Mouse (Mus musculus) neural tube, embryonic 13.5 days (tissue): ENCODE measurements around the gene Sgcg. TPM values are rescaled to one million over a fixed set of nuclear protein-coding genes. Genes with fewer than 3 reads are reported as not detected.
A peak's percentile ranks its signal among the peaks of the same experiment; 100 is the strongest.

Experiments
- ATAC-seq: fragments of 200-750 bp; cut with Nextera tagmentation; 2 replicates; pipeline ENCODE4 v1.8.0; 2017; ENCODE audit warnings: low read depth, mild to moderate bottlenecking, moderate TSS enrichment, moderate library complexity
- H3K27ac ChIP-seq: fragments of 300-500 bp; sonication (generic); replicated peaks from 2 replicates; pipeline ENCODE4 v1.5.1; 2015; ENCODE audit warnings: moderate library complexity, mild to moderate bottlenecking, inconsistent platforms
- H3K27me3 ChIP-seq: fragments of 300-500 bp; sonication (generic); 2 replicates; pipeline ENCODE4 v1.6.1; 2015; ENCODE audit warnings: mild to moderate bottlenecking, inconsistent platforms
- H3K36me3 ChIP-seq: fragments of 300-500 bp; sonication (generic); 2 replicates; pipeline ENCODE4 v1.6.1; 2015; ENCODE audit warnings: mild to moderate bottlenecking, inconsistent platforms
- H3K4me1 ChIP-seq: fragments of 300-500 bp; sonication (generic); replicated peaks from 2 replicates; pipeline ENCODE4 v1.6.1; 2015; ENCODE audit warnings: inconsistent platforms
- H3K4me2 ChIP-seq: fragments of 300-500 bp; sonication (generic); 2 replicates; pipeline ENCODE4 v1.6.1; 2015; ENCODE audit warnings: inconsistent platforms, mild to moderate bottlenecking, moderate library complexity
- H3K4me3 ChIP-seq: fragments of 300-500 bp; sonication (generic); 2 replicates; pipeline ENCODE4 v1.5.1; 2015; ENCODE audit warnings: mild to moderate bottlenecking, inconsistent platforms
- H3K9ac ChIP-seq: fragments of 300-500 bp; sonication (generic); 2 replicates; pipeline ENCODE4 v1.6.1; 2015; ENCODE audit warnings: moderate library complexity, mild to moderate bottlenecking, inconsistent platforms
- H3K9me3 ChIP-seq: fragments of 300-500 bp; sonication (generic); 2 replicates; pipeline ENCODE4 v1.6.1; 2016; ENCODE audit warnings: inconsistent platforms
- WGBS: fragments of 180-500 bp; shearing (Covaris S2); methylation state at CpG from one replicate; pipeline ENCODE4 v1.1.7; 2015; 5-methylcytosine and 5-hydroxymethylcytosine counted together
- polyA plus RNA-seq: library from polyadenylated mRNA; unstranded; fragments of >200 nt; fragmentation: Nextera tagmentation; extraction: Ambion mirVana; gene quantifications from 2 replicates; pipeline ENCODE4 v1.2.1, GENCODE M21; 2015

The Sgcg gene
- polyA plus RNA-seq, 1 experiment from 2014 or later: 0.67 TPM

DNA sequence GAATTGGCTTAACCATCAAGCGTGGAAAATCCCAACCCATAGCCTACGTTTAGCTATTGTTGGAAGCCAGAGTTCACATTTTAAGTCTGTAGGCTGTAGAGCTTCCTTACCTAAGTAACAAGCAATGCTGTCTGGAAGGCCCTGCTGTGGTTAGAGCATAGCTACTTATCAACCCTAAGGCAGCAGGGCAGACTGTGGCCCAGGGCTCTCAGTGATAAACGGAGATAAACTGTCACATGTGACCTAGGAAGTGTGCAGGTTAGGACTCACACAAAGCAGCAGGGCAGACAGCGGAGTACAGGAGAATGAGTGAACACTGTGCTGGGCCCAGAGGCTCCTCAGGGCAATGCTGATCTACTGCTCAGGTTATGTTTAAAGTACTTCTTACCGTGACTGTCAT is 28.5 kb downstream of the Sgcg start:
- H3K9ac ChIP-seq: no peak overlapping the region
- H3K27ac ChIP-seq: no peak overlapping the region
- no peak overlapping the region for H3K4me2 ChIP-seq
- H3K36me3 ChIP-seq: no peaks in the 10 kb centered on the region
- no peak for ATAC-seq
- no peak overlapping the region for H3K4me3 ChIP-seq
- H3K4me1 ChIP-seq: no peaks in the 10 kb centered on the region
- no peaks in the 10 kb centered on the region for H3K27me3 ChIP-seq
- WGBS: 90% methylated on average over 5 of the region's 5 CpGs
- H3K9me3 ChIP-seq: no peaks in the 10 kb centered on the region

DNA sequence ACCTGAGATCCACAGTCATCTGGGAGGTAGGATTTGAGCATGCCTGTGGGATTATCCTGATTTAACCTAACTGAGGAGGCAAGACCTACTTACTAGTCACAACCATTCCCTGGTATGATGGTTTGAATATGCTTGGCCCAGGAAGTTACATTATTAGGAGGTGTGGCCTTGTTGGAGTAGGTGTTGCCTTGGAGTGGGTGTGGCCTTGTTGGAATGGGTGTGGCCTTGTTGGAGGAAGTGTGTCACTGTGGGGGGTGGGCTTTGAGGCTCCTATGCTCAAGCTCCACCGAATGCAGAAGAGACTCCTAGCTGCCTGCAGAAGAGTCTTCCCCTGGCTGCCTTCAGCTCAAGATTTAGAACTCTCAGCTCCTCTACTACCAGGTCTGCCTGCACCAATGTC is 32.1 kb downstream of the Sgcg start:
- no peak overlapping the region for H3K27ac ChIP-seq
- no peaks in the 10 kb centered on the region; the same call in 1 of the 2 replicates for H3K4me1 ChIP-seq
- H3K9ac ChIP-seq: no peak overlapping the region
- H3K9me3 ChIP-seq: no peaks in the 10 kb centered on the region
- no peak overlapping the region for H3K4me2 ChIP-seq
- ATAC-seq: no peak
- no peaks in the 10 kb centered on the region for H3K27me3 ChIP-seq
- no peaks in the 10 kb centered on the region for H3K36me3 ChIP-seq
- no peak overlapping the region for H3K4me3 ChIP-seq
- WGBS: 70% methylated on average over 1 of the region's 1 CpGs

DNA sequence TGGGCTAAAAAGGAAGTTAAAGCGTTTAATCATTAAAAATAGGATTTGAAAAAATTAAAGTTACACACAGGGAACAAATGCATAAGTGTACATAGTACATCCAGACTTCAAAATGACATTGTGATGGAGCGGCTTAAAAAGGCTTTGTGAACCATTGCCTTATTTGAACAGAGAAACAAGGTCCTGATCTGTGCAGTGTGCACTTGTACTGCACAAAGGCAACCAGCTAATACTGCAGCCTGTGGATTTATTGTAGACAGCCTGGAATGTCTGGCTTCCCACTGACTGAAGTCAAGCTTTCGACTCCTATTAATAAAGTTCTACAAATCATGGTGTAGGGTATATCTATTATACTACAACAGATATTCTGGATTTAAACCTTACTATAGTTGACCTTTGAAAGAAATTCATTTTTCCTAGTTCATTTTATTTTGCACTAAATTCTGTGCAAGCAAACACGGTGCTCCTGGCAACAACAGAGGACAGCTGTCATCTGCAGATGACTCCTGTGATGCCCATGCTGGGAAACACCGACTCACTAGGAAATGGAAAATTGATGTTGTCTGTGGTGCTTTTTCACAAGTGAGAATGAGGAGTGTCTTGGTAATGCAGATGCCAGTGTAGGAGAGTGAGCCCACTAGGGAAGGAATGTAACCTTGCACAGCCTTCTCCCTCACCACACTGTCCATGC is 33.8 kb downstream of the Sgcg start:
- no peaks in the 10 kb centered on the region; the same call in 1 of the 2 replicates for H3K4me1 ChIP-seq
- H3K27ac ChIP-seq: no peak overlapping the region
- no peaks in the 10 kb centered on the region for H3K36me3 ChIP-seq
- ATAC-seq: no peak
- H3K9ac ChIP-seq: no peak overlapping the region
- no peaks in the 10 kb centered on the region for H3K9me3 ChIP-seq
- 77% methylated on average over 5 of the region's 5 CpGs for WGBS
- H3K4me3 ChIP-seq: no peak overlapping the region
- no peak overlapping the region for H3K4me2 ChIP-seq
- H3K27me3 ChIP-seq: no peaks in the 10 kb centered on the region

DNA sequence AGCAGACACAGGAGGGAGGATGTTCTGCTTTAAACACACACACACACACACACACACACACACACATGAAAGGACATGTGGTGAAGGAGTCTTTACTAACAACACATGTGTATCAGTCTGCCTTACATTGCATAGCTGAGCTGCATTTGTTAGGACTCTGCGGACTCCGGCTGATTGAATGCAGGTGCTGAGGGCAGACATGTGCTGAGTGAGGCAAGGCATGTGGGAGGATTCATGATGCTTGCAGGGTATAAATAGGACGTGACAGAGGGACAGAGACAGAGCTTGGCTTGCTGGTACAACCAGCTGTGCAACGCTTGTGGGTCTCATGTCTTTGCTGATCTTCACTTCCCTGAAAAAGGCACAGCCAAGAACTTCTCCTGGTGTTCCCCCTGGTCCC is 34.5 kb downstream of the Sgcg start:
- Histone ChIP-seq H3K9me3 (no peaks in the 10 kb centered on the region), H3K4me2 (no peak overlapping the region), H3K4me3 (no peak overlapping the region), H3K27me3 (no peaks in the 10 kb centered on the region), H3K4me1 (no peaks in the 10 kb centered on the region; the same call in 1 of the 2 replicates), H3K36me3 (no peaks in the 10 kb centered on the region), H3K9ac (no peak overlapping the region), H3K27ac (no peak overlapping the region)
- WGBS: 77% methylated on average over 4 of the region's 4 CpGs
- ATAC-seq: no peak

DNA sequence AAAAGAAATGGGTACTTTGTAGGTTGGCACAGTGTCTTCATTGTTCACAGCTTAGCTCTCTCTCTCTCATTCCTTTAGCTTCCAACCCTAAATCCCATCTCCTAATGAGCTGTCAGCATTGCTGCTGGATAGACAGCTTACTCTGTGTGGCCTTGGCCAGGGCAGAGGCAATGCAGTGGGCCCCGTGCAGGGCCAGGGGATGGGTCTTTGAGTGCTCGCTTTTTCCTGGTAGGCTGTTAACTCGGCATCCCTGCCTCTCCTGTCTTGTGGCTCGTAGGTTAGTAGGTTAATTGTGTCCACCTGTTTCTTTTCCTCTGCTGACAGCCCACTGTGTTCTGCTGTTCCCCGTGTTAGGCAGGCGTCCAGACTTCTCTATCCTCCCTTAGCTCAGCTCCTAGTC is 35.8 kb downstream of the Sgcg start:
- H3K27ac ChIP-seq: no peak overlapping the region
- no peak overlapping the region for H3K4me2 ChIP-seq
- no peaks in the 10 kb centered on the region for H3K36me3 ChIP-seq
- no peak overlapping the region for H3K4me3 ChIP-seq
- ATAC-seq: no peak
- H3K9ac ChIP-seq: no peak overlapping the region
- H3K27me3 ChIP-seq: no peaks in the 10 kb centered on the region
- 69% methylated on average over 6 of the region's 6 CpGs for WGBS
- no peaks in the 10 kb centered on the region; the same call in 1 of the 2 replicates for H3K4me1 ChIP-seq
- H3K9me3 ChIP-seq: no peaks in the 10 kb centered on the region

DNA sequence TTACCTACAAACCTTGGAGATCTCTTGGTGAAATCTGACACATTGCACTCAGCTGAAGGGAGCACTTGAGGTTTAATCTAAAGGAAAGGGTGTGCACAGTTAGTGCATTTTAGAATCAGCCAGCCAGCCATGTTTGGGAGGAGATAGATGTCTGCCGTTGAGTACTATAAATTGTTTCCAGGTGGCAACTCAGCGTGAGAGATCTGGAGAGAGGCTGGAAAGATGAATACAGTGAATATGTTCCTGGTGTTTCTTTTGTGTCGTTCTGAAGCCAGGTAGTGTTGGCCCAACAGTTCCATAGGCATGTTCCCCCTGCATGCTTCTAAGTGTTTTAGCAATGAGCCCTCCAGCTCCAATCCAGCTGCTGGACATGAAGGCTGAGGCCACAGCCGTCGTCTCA is 37.1 kb downstream of the Sgcg start:
- no peaks in the 10 kb centered on the region for H3K27me3 ChIP-seq
- H3K4me3 ChIP-seq: no peak overlapping the region
- H3K9me3 ChIP-seq: no peaks in the 10 kb centered on the region
- H3K36me3 ChIP-seq: no peaks in the 10 kb centered on the region
- H3K27ac ChIP-seq: no peak overlapping the region
- H3K4me1 ChIP-seq: no peaks in the 10 kb centered on the region; the same call in 1 of the 2 replicates
- ATAC-seq: no peak
- H3K9ac ChIP-seq: no peak overlapping the region
- H3K4me2 ChIP-seq: no peak overlapping the region
- WGBS: 85% methylated on average over 5 of the region's 5 CpGs

DNA sequence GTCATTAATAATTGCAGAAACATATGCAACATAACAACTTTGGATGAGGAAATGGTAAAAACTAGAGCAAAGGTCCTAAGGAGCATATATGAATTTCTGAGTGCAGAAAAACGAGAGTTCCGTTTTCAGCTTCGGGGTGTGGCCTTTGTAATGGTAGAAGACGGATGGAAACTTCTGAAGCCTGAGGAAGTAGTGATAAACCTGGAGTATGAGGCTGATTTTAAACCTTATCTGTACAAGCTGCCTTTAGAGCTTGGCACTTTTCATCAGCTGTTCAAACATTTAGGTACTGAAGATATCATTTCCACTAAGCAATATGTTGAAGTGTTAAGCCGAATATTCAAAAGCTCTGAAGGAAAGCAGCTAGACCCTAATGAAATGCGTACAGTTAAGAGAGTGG is 46.5 kb downstream of the Sgcg start:
- ATAC-seq: no peak

DNA sequence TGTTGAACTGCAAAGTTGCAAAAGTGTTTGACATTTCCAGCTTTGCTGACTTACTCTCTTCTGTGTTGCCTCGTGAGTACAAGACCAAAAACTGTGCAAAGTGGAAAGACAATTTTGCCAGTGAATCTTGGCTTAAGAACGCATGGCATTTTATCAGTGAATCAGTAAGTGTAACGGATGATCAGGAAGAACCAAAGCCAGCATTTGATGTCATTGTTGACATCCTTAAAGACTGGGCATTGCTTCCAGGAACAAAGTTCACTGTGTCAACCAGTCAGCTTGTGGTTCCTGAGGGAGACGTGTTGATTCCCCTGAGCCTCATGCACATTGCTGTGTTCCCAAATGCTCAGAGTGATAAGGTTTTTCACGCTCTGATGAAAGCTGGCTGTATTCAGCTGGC is 48.2 kb downstream of the Sgcg start:
- H3K27me3 ChIP-seq: no peaks in the 10 kb centered on the region
- H3K36me3 ChIP-seq: peaks cover 97% of the 10 kb centered on the region
- ATAC-seq: no peak
- peaks cover 15% of the 10 kb centered on the region; the same call in 1 of the 2 replicates for H3K9me3 ChIP-seq
- 98% methylated on average over 5 of the region's 5 CpGs for WGBS
- no peak overlapping the region for H3K9ac ChIP-seq
- no peak overlapping the region for H3K4me2 ChIP-seq
- H3K4me1 ChIP-seq: no peaks in the 10 kb centered on the region
- H3K4me3 ChIP-seq: no peak overlapping the region
- H3K27ac ChIP-seq: no peak overlapping the region

More for the DNA sequence above, 46.5 kb downstream of the Sgcg start:
- Histone ChIP-seq H3K4me3 (no peak overlapping the region), H3K4me2 (no peak overlapping the region), H3K27me3 (no peaks in the 10 kb centered on the region), H3K36me3 (peaks cover 85% of the 10 kb centered on the region), H3K27ac (no peak overlapping the region), H3K9me3 (peaks cover 10% of the 10 kb centered on the region; the same call in 1 of the 2 replicates), H3K9ac (no peak overlapping the region), H3K4me1 (no peaks in the 10 kb centered on the region)
- 97% methylated on average over 6 of the region's 6 CpGs for WGBS

DNA sequence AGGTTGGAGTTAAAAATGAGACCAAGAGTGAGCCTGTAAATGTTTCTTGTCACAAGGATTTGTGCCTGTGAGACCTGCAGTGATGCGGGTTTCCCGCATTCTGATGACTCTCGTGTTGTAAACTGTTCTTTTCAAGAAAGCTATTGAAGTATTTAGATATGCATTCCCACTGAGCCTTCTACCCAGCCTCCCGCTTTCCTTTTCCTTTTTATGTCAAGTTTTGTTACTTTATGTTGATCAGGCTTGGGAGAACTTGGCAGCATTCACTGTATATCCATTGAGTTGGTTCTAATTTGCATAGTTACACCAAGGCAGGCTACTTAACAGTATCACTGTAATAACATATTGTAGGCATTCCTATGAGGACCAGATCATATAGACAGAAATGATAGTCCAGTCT is 63.9 kb downstream of the Sgcg start:
- 44% methylated on average over 4 of the region's 4 CpGs for WGBS
- Histone ChIP-seq H3K27me3 (no peaks in the 10 kb centered on the region), H3K36me3 (peaks cover 77% of the 10 kb centered on the region), H3K4me1 (no peaks in the 10 kb centered on the region), H3K9ac (no peak overlapping the region), H3K27ac (no peak overlapping the region), H3K4me3 (no peak overlapping the region), H3K4me2 (no peak overlapping the region), H3K9me3 (no peaks in the 10 kb centered on the region)
- no peak for ATAC-seq

DNA sequence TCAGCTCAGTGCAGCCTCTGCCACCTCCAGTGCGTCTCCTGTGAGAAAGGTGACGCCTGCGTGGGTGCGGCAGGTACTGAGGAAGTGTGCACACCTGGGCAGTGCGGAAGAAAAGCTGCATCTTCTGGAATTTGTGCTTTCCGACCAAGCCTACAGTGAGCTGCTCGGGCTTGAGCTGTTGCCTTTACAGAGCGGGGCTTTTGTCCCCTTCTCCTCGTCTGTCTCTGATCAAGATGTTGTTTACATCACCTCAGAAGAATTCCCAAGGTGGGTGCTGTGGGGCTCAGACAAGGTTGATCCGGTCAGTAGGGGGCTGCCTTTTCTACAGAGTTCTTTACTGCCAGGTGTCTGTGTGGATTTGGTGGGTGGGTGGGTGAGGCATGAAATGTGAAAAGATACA is 66.0 kb downstream of the Sgcg start:
- no peak overlapping the region for H3K4me3 ChIP-seq
- 88% methylated on average over 10 of the region's 10 CpGs for WGBS
- no peaks in the 10 kb centered on the region for H3K9me3 ChIP-seq
- H3K4me1 ChIP-seq: no peaks in the 10 kb centered on the region; the same call in 1 of the 2 replicates
- no peak overlapping the region for H3K9ac ChIP-seq
- H3K4me2 ChIP-seq: no peak overlapping the region
- no peak for ATAC-seq
- H3K27ac ChIP-seq: no peak overlapping the region
- H3K27me3 ChIP-seq: no peaks in the 10 kb centered on the region
- H3K36me3 ChIP-seq: peaks cover 70% of the 10 kb centered on the region

DNA sequence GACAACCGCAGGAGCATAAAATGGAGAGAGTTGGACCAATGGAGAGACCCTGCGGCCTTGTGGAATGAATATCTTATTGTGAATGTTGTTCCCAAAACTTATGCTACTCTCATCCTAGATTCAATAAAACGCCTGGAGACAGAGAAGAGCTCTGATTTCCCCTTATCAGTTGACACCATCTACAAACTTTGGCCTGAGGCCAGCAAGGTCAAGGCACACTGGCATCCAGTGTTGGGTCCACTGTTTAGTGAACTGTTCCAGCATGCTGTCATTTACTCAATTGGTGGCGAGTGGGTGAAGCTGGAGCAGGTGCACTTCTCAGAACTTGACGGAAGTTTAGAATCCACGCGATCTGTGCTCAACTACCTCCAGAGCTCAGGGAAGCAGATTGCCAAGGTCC is 66.4 kb downstream of the Sgcg start:
- Histone ChIP-seq H3K4me3 (no peak overlapping the region), H3K27ac (no peak overlapping the region), H3K36me3 (peaks cover 67% of the 10 kb centered on the region), H3K4me1 (no peaks in the 10 kb centered on the region; the same call in 1 of the 2 replicates), H3K9ac (no peak overlapping the region), H3K27me3 (no peaks in the 10 kb centered on the region), H3K4me2 (no peak overlapping the region), H3K9me3 (no peaks in the 10 kb centered on the region)
- 91% methylated on average over 7 of the region's 7 CpGs for WGBS
- no peak for ATAC-seq

DNA sequence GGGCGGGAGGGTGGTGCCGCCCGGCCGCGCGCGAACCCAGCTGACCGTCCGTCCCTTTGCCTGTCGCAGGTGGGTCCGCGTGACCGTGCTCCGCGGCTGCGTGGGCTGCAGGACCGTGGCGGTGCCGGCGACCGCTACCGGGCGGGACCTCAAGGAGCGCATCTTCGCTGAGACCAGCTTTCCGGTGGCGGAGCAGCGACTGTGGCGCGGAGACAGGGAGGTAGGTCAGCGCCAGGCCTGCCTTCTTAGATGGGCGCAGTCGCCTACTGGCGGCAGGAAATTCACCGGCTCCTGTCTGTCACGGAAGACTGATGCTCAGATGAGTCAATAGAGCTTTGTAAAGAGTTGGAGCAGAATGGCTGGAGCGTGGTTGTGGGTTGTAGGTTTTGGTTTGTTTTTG is 85.1 kb downstream of the Sgcg start:
- peak overlapping the region; percentile 89 for H3K9ac ChIP-seq
- peak overlapping the region; percentile 96 for H3K27ac ChIP-seq
- peak overlapping the region; percentile 65 for H3K4me2 ChIP-seq
- peaks cover 31% of the 10 kb centered on the region for H3K4me1 ChIP-seq
- no peaks in the 10 kb centered on the region for H3K36me3 ChIP-seq
- peak; percentile 73 for ATAC-seq
- H3K4me3 ChIP-seq: peak overlapping the region; percentile 72
- H3K27me3 ChIP-seq: no peaks in the 10 kb centered on the region; the same call in 1 of the 2 replicates
- 0% methylated on average over 37 of the region's 37 CpGs for WGBS
- no peaks in the 10 kb centered on the region for H3K9me3 ChIP-seq
